Mouse (Mus musculus): ENCODE measurements around the gene Tmed1.

DNA sequence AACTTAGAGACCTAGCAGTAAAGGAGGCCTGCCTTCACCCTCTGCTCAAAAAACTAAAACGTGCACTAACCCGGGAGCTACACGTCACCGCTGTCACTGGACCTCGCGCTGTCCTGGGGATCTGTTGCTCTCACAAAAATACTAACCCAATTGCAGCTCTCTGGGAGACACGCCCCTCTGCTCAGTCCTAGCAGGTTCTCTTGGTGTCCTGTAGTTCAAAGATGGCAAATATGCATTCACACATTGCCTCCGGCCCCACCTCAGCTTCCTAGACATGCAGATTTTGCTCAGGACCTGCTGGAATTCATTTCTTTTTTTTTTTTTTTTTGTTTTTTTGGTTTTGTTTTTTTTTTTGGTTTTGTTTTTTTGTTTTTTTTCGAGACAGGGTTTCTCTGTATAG is 19.4 kb downstream of the Tmed1 start:
- no peak for TF ChIP-seq CTCF (IDR thresholded peaks at IDR 0.05; ENCODE audit: borderline replicate concordance, extremely low read depth, insufficient read depth, insufficient read length)
- no peak for TF ChIP-seq POLR2A (IDR thresholded peaks at IDR 0.05; ENCODE audit: borderline replicate concordance, extremely low read depth, insufficient read depth, insufficient read length, poor library complexity, severe bottlenecking)

All from brain, embryonic 14.5 days (tissue).